Mouse (Mus musculus) liver, embryonic 12.5 days (tissue): ENCODE results near the gene Gm9887. TPM values are rescaled to one million over a fixed set of nuclear protein-coding genes. Genes with fewer than 3 reads are reported as not detected.
"Not testable (repeated sequence)": the region's sequence is repeated elsewhere in the genome, so short reads cannot be mapped to it uniquely, and the experiment has no call there.

Source experiments
- ATAC-seq: fragments of 200-750 bp; cut with Nextera tagmentation; 2 replicates; pipeline ENCODE4 v1.8.0; 2017; ENCODE audit warnings: moderate number of reproducible peaks, mild to moderate bottlenecking, moderate library complexity
- H3K27ac ChIP-seq: fragments of 300-500 bp; sonication (generic); 2 replicates; pipeline ENCODE4 v1.5.1; 2016; ENCODE audit warnings: mild to moderate bottlenecking
- H3K27me3 ChIP-seq: fragments of 300-500 bp; sonication (generic); replicated peaks from 2 replicates; pipeline ENCODE4 v1.6.1; 2016; ENCODE audit warnings: mild to moderate bottlenecking, moderate library complexity
- H3K36me3 ChIP-seq: fragments of 300-500 bp; sonication (generic); 2 replicates; pipeline ENCODE4 v1.6.1; 2016; ENCODE audit warnings: mild to moderate bottlenecking, moderate library complexity
- H3K4me1 ChIP-seq: fragments of 300-500 bp; sonication (generic); 2 replicates; pipeline ENCODE4 v1.6.1; 2016
- H3K4me2 ChIP-seq: fragments of 300-500 bp; sonication (generic); 2 replicates; pipeline ENCODE4 v1.6.1; 2016; ENCODE audit warnings: mild to moderate bottlenecking, moderate library complexity
- H3K4me3 ChIP-seq: fragments of 300-500 bp; sonication (generic); 2 replicates; pipeline ENCODE4 v1.5.1; 2016; ENCODE audit warnings: mild to moderate bottlenecking, moderate library complexity
- H3K9ac ChIP-seq: fragments of 300-500 bp; sonication (generic); 2 replicates; pipeline ENCODE4 v1.6.1; 2016; ENCODE audit warnings: mild to moderate bottlenecking, moderate library complexity
- H3K9me3 ChIP-seq: fragments of 300-500 bp; sonication (generic); replicated peaks from 2 replicates; pipeline ENCODE4 v1.6.1; 2016; ENCODE audit warnings: mild to moderate bottlenecking, moderate library complexity
- WGBS: fragments of 180-500 bp; shearing (Covaris S2); methylation state at CpG from one replicate; pipeline ENCODE4 v1.1.7; 2016; ENCODE audit not compliant: insufficient replicate concordance; 5-methylcytosine and 5-hydroxymethylcytosine counted together
- polyA plus RNA-seq: library from polyadenylated mRNA; unstranded; fragments of >200 nt; fragmentation: Nextera tagmentation; extraction: Ambion mirVana; gene quantifications from 2 replicates; pipeline ENCODE4 v1.2.1, GENCODE M21; 2016

Gene Gm9887
- polyA plus RNA-seq, 1 experiment from 2014 or later: 2.3 TPM

DNA sequence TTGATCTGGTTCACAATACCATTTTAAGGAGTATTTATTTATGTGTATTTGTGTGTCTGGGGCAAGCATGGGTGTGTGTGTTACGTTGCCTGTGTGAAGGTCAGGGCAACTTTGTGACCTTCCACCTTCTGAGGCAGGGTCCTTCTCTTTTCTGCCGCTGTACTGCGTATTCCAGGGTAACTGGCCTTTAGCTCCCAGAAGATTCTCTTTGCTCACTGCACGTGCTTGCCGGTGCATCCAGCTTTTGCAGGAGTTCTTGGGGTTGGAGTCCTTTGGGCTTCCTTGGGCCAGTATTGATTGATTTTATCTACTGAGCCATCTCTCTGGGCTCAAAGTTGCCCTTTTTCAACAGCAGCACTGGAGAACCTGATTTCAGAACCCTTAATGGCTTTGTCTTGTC, 12.3 kb upstream of the Gm9887 start:
- peaks cover 21% of the 10 kb centered on the region for H3K4me1 ChIP-seq
- no peak overlapping the region for H3K27ac ChIP-seq
- no peak overlapping the region for H3K4me2 ChIP-seq
- H3K36me3 ChIP-seq: peaks cover 4% of the 10 kb centered on the region; the same call in 1 of the 2 replicates
- no peaks in the 10 kb centered on the region for H3K27me3 ChIP-seq
- H3K4me3 ChIP-seq: no peak overlapping the region
- WGBS: 76% methylated on average over 5 of the region's 5 CpGs
- H3K9me3 ChIP-seq: no peaks in the 10 kb centered on the region
- no peak for ATAC-seq
- no peak overlapping the region for H3K9ac ChIP-seq

DNA sequence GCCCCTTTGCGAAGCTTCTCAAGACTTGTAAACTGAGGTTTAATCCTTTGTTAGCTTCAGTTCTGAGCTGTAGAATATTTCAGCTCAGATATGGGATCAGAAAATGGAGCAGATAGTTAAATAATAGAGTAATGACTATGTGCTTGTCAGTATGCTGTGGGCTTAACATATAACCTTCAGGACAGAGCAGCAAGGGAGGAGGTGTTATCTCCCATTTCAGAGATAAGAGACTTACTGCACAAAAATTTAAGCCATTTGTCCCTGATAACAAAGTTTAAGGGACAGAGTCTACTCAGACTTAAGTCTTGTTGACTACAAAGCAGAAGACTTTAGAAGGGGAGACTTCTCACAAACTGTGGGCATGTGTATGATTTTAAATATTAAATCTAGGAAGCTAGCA, 10.6 kb upstream of the Gm9887 start:
- Histone ChIP-seq H3K36me3 (peaks cover 20% of the 10 kb centered on the region), H3K27me3 (no peaks in the 10 kb centered on the region), H3K27ac (no peak overlapping the region; the same call in 1 of the 2 replicates), H3K4me3 (no peak overlapping the region), H3K9ac (0 out of 2 replicates have a peak overlapping the region, but pooled peaks have one; percentile 2), H3K4me2 (no peak overlapping the region), H3K9me3 (no peaks in the 10 kb centered on the region), H3K4me1 (peaks cover 25% of the 10 kb centered on the region)
- WGBS: 71% methylated on average over 1 of the region's 1 CpGs
- ATAC-seq: peak; percentile 47; the same call in 1 of the 2 replicates

DNA sequence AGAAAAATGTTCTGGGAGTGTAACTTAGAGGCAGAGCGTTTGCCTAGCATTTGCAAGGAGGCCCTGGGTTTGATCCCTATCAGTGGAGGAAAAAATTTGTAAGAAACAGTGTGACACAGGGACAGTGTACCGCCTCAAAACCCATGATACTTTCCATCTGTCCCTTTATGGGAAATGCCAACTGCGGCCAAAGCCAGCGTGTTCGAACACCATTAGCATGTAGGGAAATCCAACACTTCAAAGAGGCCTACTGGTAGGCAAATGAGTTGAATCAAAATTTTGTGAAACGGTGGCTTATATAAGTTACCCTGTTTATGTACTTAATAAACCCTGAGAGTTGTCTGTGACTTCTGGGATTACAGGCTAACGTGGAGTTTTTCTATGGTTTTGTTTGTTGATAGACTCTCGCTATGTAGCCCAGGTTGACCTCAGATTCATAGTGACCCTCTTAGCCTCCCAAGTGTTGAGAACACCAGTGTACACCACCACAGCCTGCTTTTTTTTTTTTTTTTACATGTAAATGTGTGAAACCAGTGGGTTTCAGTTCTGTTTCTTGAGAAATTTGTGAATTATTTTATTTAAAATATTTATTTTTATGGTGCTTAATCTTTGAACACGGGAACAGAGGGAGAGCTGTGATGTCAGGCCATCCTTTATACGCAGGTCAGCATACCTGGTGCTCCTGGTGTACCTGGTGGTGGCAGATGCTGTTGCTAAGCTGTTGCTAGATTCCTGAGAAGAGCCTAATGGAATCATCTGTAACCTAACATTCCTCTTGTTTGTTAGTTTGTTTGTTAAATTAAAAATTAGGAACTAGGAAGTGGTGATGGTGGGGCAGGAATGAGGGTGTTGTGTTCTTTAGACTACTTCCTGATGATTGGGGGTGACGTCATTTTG, 6.5 kb upstream of the Gm9887 start:
- Histone ChIP-seq H3K9ac (no peak overlapping the region), H3K36me3 (peaks cover 44% of the 10 kb centered on the region), H3K4me1 (peaks cover 49% of the 10 kb centered on the region), H3K9me3 (no peaks in the 10 kb centered on the region), H3K27me3 (no peaks in the 10 kb centered on the region), H3K4me3 (no peak overlapping the region), H3K27ac (no peak overlapping the region), H3K4me2 (no peak overlapping the region)
- WGBS: 82% methylated on average over 11 of the region's 11 CpGs
- ATAC-seq: no peak

DNA sequence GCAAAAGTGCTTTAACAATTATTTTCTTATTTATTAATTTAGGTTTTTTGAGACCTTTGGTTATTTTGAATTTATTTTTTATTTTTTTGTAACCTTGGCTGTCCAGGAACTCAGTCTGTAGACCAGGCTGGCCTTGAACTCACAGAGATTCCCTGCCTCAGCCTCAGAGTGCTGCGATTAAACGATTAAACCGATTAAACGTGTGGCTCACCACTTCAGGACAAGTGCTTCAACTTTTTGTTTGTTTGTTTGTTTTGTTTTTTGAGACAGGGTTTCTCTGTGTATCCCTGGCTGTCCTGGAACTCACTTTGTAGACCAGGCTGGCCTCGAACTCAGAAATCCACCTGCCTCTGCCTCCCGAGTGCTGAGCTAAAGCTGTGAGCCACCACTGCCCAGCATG, 5.4 kb upstream of the Gm9887 start:
- H3K27ac ChIP-seq, H3K4me2 ChIP-seq, H3K27me3 ChIP-seq, H3K9ac ChIP-seq, H3K9me3 ChIP-seq, H3K4me3 ChIP-seq, ATAC-seq: not testable (repeated sequence)
- H3K36me3 ChIP-seq: peaks cover 56% of the 10 kb centered on the region
- H3K4me1 ChIP-seq: peaks cover 43% of the 10 kb centered on the region
- 83% methylated on average over 6 of the region's 6 CpGs for WGBS

DNA sequence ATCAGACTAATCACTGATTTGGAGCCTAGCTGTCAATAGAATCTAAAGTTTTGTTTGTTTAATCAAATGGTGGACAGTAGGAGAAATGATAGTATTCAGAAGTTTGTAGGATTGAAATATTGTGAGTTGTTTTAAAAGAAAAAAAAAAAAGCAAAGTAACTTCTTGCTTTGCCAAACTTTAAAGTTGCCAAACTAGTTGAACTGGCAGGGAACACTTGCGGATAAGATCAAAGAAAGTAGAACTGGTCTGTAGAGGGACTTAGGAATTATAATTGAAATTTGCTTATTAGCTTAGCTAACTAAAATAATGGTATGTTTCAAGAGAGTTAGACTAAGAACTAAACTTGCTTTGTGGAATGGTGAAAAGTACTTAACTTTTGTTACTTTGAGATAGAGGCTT, 4.9 kb upstream of the Gm9887 start:
- Histone ChIP-seq H3K9ac (no peak overlapping the region), H3K4me1 (peaks cover 38% of the 10 kb centered on the region), H3K27ac (no peak overlapping the region), H3K4me3 (no peak overlapping the region), H3K4me2 (no peak overlapping the region), H3K36me3 (peaks cover 56% of the 10 kb centered on the region), H3K9me3 (no peaks in the 10 kb centered on the region), H3K27me3 (no peaks in the 10 kb centered on the region)
- 96% methylated on average over 1 of the region's 1 CpGs for WGBS
- ATAC-seq: no peak

DNA sequence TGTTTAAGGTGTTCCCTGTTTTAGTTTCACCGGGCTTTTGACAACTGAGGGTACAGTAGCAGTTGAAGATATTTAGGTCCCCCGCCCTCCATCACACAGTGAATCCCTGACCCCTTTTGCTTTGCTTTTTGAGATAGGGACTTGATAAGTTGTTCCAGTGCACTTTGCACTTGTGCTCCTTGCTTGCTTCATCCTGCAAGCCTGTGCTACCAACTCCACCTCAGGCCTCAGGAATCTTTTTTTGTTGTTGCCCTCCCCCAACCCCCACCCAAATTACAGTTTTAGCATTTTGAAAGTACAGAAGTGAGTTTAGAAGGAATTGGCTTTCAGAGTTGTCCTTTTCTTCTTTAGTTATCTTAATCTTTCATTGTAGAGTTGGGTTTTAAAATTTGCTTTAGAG, 3.9 kb upstream of the Gm9887 start:
- no peak for ATAC-seq
- H3K9me3 ChIP-seq: no peaks in the 10 kb centered on the region
- no peak overlapping the region for H3K27ac ChIP-seq
- peaks cover 34% of the 10 kb centered on the region for H3K4me1 ChIP-seq
- peaks cover 56% of the 10 kb centered on the region for H3K36me3 ChIP-seq
- peak overlapping the region; percentile 16; the same call in 1 of the 2 replicates for H3K4me3 ChIP-seq
- H3K9ac ChIP-seq: peak overlapping the region; percentile 41; the same call in 1 of the 2 replicates
- H3K4me2 ChIP-seq: peak overlapping the region; percentile 44
- WGBS: 37% methylated on average over 2 of the region's 2 CpGs
- H3K27me3 ChIP-seq: no peaks in the 10 kb centered on the region

DNA sequence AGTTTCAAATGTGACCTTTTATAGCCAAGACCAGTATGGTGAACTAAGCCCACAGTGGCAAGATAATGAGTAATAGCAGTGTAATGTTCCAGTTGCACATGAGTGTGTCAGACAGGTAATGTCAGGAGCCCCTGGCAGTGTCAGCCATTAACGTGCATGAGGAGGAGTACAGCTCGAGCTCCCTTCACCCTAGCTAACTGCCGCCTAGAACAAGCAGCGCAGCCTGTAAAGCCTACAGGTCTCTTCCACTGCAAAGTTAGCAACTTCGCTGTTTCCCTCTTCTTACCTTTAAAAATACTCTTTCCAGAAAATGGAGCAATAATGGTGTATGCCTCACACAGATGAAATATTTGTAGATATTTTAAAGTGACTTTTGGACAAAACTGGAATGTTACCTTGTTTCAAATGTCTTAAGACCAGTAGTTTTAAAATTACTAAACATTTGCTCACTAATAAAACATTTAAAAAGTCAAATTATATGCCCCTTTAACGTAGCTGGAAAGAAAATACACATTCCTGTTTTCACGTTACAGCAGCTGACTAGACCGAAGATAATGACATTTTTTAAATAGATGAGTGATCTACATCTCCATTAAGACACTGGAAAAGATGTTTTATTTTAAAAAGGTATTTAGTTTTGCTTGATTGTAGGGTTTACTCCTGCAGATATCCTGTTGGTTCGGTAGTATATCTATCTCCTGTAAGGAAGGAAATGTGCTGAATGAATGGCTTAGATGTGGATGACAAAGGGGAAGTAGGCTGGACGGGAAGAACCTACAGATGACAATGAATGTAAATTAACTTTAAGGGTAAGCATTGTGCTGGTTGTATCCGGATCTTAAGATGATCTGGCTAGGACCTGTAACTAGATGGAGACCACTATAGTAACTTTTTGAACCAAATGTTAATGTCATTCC, 1.9 kb upstream of the Gm9887 start:
- WGBS: 16% methylated on average over 11 of the region's 11 CpGs
- peak overlapping the region; percentile 99 for H3K4me3 ChIP-seq
- peaks cover 49% of the 10 kb centered on the region for H3K36me3 ChIP-seq
- H3K4me2 ChIP-seq: peak overlapping the region; percentile 92
- peaks cover 41% of the 10 kb centered on the region for H3K4me1 ChIP-seq
- H3K9me3 ChIP-seq: no peaks in the 10 kb centered on the region
- peak overlapping the region; percentile 100 for H3K9ac ChIP-seq
- H3K27me3 ChIP-seq: no peaks in the 10 kb centered on the region
- no peak overlapping the region for H3K27ac ChIP-seq
- ATAC-seq: no peak

DNA sequence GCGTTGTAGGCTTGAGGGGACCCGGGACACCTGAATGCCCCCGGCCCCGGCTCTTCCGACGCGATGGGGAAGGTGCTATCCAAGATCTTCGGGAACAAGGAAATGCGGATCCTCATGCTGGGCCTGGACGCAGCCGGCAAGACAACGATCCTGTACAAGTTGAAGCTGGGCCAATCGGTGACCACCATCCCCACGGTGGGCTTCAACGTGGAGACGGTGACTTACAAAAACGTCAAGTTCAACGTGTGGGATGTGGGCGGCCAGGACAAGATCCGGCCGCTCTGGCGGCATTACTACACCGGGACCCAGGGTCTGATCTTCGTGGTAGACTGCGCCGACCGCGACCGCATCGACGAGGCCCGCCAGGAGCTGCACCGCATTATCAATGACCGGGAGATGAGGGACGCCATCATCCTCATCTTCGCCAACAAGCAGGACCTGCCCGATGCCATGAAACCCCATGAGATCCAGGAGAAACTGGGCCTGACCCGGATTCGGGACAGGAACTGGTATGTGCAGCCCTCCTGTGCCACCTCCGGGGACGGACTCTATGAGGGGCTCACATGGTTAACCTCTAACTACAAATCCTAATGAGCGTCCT, 573 bp upstream of the Gm9887 start:
- Histone ChIP-seq H3K4me2 (peak overlapping the region; percentile 92), H3K27ac (peak overlapping the region; percentile 99), H3K27me3 (no peaks in the 10 kb centered on the region), H3K36me3 (peaks cover 36% of the 10 kb centered on the region), H3K9ac (peak overlapping the region; percentile 100), H3K4me3 (peak overlapping the region; percentile 99), H3K4me1 (peaks cover 33% of the 10 kb centered on the region), H3K9me3 (no peaks in the 10 kb centered on the region)
- WGBS: under 1% methylated on average over 42 of the region's 42 CpGs
- ATAC-seq: peak; percentile 25

DNA sequence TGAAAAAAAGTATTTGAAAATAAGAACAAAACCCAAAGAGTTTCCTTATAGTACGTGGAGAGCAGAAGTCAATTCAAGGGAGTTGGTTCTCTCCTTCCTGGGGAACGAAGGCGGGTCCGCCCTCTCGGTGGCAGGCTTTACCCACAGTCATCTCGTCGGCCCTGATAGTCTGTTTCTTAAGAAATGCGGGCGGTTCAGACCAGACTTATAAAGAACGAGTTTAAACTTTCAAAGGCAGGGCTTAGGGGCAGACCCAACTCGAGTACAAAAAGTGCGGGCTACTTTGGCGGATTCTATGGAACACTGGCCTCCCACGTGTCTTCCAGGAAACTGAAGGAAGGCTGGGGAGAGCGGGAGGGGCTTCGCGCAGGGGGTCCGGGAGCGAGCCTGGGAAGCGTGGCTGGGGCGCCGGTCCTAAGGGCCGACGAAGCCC, 821 bp downstream of the Gm9887 start:
- Histone ChIP-seq H3K4me2 (peak overlapping the region; percentile 92), H3K27ac (peak overlapping the region; percentile 99), H3K9ac (peak overlapping the region; percentile 100), H3K9me3 (no peaks in the 10 kb centered on the region), H3K27me3 (no peaks in the 10 kb centered on the region), H3K4me3 (peak overlapping the region; percentile 99), H3K36me3 (peaks cover 33% of the 10 kb centered on the region), H3K4me1 (peaks cover 34% of the 10 kb centered on the region)
- under 1% methylated on average over 24 of the region's 24 CpGs for WGBS
- peak; percentile 60 for ATAC-seq

DNA sequence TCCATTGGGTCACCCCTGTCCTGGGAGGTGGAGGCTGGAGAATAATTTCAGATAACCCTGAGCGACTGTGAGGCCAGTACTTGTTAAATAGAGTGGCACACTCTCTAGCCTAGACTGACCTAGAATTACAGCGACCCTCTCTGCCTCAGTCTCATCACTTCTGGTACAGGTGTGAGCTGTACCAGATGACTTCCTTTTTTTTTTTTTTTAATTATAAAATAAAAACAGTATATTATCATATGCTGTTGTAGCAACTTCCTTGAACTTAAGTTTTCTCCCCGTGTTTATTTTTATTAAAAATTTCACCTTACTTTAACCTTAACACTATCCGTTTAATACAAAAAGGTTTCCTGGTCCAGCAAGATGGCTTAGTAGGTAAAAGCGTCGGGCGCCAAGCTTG, 1.3 kb downstream of the Gm9887 start:
- no peak for ATAC-seq
- peak overlapping the region; percentile 99 for H3K27ac ChIP-seq
- peaks cover 30% of the 10 kb centered on the region for H3K4me1 ChIP-seq
- peak overlapping the region; percentile 99 for H3K4me3 ChIP-seq
- peak overlapping the region; percentile 100 for H3K9ac ChIP-seq
- WGBS: 9% methylated on average over 7 of the region's 7 CpGs
- H3K4me2 ChIP-seq: peak overlapping the region; percentile 92
- peaks cover 29% of the 10 kb centered on the region for H3K36me3 ChIP-seq
- H3K27me3 ChIP-seq: no peaks in the 10 kb centered on the region
- H3K9me3 ChIP-seq: no peaks in the 10 kb centered on the region

DNA sequence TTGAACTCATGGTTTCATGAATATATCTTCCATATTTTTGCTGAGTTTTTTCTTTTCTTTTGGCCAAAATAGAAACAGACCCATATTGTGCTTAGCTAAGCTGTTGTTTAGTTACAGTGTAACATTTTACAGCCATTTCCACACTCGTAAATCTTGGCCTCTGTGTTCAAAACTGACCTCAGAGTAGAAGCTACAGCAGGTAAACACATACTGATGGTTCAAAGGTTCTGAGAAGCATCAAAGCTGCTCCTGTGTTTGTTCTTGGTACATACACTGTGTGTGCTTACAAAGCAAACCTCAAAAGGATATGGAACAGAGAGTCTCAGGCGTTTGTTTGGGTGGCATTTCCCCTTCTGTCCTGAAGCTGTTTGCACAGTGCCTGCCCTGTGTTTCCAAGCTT, 4.7 kb downstream of the Gm9887 start:
- WGBS: 60% methylated on average over 2 of the region's 2 CpGs
- H3K4me3 ChIP-seq: no peak overlapping the region

More for the DNA sequence above, 4.7 kb downstream of the Gm9887 start:
- no peaks in the 10 kb centered on the region for H3K9me3 ChIP-seq
- no peak for ATAC-seq
- H3K4me2 ChIP-seq: no peak overlapping the region
- 0 out of 2 replicates have a peak overlapping the region, but pooled peaks have one; percentile 10 for H3K27ac ChIP-seq
- no peaks in the 10 kb centered on the region for H3K27me3 ChIP-seq
- no peak overlapping the region for H3K9ac ChIP-seq
- H3K36me3 ChIP-seq: no peaks in the 10 kb centered on the region
- H3K4me1 ChIP-seq: peaks cover 29% of the 10 kb centered on the region
